Mouse (Mus musculus) monocyte, adult 5-6 weeks (primary cell): ENCODE data around the gene Poc1a. TPM values are rescaled to one million over a fixed set of nuclear protein-coding genes. Genes with fewer than 3 reads are reported as not detected.

ENCODE experiments used
- ATAC-seq: fragments of 153-309, 156-312 bp; replicated peaks from 2 replicates; pipeline ENCODE4 v1.8.0; 2017; ENCODE audit warnings: mild to moderate bottlenecking; ENCODE audit not compliant: low TSS enrichment, insufficient number of reproducible peaks, severe bottlenecking, poor library complexity, low FRiP score
- total RNA-seq: library from RNA; stranded (forward); fragments of 200-1000, 200-491, 200-594 nt; gene quantifications from 3 replicates; pipeline ENCODE4 v1.2.3, GENCODE M21; 2017

Poc1a gene
- total RNA-seq, 1 experiment from 2014 or later: 0.38 TPM

- ATAC-seq: no peak
Measured at GRCm38 (mm10) chr9:106319095-106319494, 38.2 kb downstream of the Poc1a start.

- ATAC-seq: no peak
Measured at GRCm38 (mm10) chr9:106322497-106322896, 41.6 kb downstream of the Poc1a start.

GRCm38 (mm10) chr9:106326241-106326640, 45.4 kb downstream of the Poc1a start:
- ATAC-seq: no peak

GRCm38 (mm10) chr9:106327125-106327809, 46.4 kb downstream of the Poc1a start:
- no peak for ATAC-seq

GRCm38 (mm10) chr9:106328068-106328610, 47.3 kb downstream of the Poc1a start:
- no peak for ATAC-seq

- no peak for ATAC-seq
Measured at GRCm38 (mm10) chr9:106328772-106329511, 48.1 kb downstream of the Poc1a start.

GRCm38 (mm10) chr9:106332746-106333145, 51.9 kb downstream of the Poc1a start:
- ATAC-seq: no peak

- ATAC-seq: no peak
Measured at GRCm38 (mm10) chr9:106337620-106338019, 56.8 kb downstream of the Poc1a start.

- ATAC-seq: no peak
Measured at GRCm38 (mm10) chr9:106338462-106339172, 57.8 kb downstream of the Poc1a start.

- ATAC-seq: no peak
Measured at GRCm38 (mm10) chr9:106339173-106339558, 58.3 kb downstream of the Poc1a start.

GRCm38 (mm10) chr9:106339730-106340129, 58.9 kb downstream of the Poc1a start:
- no peak for ATAC-seq

- no peak for ATAC-seq
Measured at GRCm38 (mm10) chr9:106340501-106341312, 59.8 kb downstream of the Poc1a start.

- ATAC-seq: no peak
Measured at GRCm38 (mm10) chr9:106341313-106341686, 60.4 kb downstream of the Poc1a start.

- no peak for ATAC-seq
Measured at GRCm38 (mm10) chr9:106342573-106342972, 61.7 kb downstream of the Poc1a start.

GRCm38 (mm10) chr9:106345167-106345566, 64.3 kb downstream of the Poc1a start:
- ATAC-seq: no peak

- ATAC-seq: no peak
Measured at GRCm38 (mm10) chr9:106345630-106346029, 64.8 kb downstream of the Poc1a start.

- ATAC-seq: no peak
Measured at GRCm38 (mm10) chr9:106348281-106348680, 67.4 kb downstream of the Poc1a start.

GRCm38 (mm10) chr9:106349075-106349474, 68.2 kb downstream of the Poc1a start:
- no peak for ATAC-seq

GRCm38 (mm10) chr9:106351178-106351577, 70.3 kb downstream of the Poc1a start:
- ATAC-seq: no peak
